Mouse (Mus musculus) mesoderm, embryonic 11.5 days (tissue): Measurements from ENCODE around the gene Lax1.
A peak's percentile ranks its signal among the peaks of the same experiment; 100 is the strongest.
"Not testable (repeated sequence)": the region's sequence is repeated elsewhere in the genome, so short reads cannot be mapped to it uniquely, and the experiment has no call there.

Experiments
- DNase-seq: peaks from one replicate; pipeline ENCODE4 v3.0.0-alpha.2; 2012; ENCODE audit warnings: low read depth, low spot score

Gene Lax1

DNA sequence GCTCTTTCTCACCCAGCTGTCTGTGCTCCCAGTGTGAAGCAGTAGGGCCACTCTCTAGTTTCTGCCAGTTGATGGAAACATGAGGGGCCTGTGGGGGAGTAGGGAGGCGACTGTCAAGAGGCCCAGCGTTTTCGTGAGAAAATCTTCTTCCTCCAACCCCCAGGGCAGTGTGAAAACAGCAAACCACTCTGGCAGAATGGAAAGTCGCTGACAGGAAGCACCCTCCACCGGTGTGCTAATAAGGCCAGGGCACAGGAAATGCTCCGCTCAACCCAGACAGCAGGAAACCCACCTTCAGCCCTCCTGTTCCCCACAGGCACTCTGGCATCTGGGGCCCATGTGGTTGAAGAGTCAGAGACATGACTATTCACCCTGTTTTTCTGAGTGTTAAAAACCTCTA is at the start of gene Lax1:
Lax1 (minus strand) TSS at position 212 of the 400 bp plus-strand sequence.
- DNase-seq: no peak

DNA sequence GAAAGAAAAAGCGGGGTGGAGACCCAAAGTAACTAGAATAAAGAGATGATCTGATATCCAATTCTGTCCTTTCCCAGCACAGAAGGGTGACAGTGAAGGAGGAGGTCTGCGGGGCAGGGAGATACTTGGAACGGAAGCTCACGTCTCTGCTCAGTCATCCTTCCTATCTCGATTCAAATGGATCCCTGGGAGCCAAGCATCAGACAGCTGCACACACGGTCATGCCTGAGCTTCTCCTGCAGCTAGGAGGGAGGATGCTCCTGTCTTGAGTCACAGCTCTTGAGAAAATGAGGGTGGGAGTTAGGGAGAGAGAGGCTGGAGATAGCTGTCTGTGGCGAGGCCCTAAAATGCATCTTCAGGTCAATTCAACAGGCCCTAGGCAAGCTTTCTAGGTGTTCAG is 46.8 kb upstream of the Lax1 start:
- DNase-seq: no peak

DNA sequence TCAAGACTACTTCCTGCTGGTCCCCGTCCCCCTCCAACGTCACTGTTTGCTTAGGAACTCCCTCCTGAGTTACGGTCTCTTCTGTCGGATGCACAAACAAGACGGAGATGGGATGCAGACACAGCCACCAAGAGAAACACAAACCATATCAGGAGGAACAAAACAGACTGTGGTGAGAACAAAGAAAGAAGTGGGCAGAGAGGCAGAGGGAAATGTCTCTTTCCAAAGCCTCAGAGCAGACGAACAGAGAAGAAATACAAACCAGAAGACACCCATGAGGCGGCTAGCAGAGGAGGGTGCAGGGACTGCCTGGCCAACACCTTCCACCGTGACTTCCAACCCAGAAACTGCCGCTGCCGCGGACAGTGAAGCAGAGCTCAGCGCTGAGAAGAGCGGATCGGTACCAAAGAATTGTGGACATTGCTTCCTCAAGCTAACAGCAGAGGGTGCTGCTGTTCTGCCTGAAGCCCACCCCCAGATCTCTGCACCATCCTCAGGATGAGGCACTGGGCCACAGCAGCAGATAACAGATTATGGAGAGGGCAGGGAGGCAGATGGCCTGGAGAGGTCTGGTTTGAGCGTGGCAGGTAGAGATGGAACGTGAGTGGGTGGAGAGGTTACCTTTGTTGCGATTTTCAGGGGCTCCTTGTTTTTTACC is 46.2 kb upstream of the Lax1 start:
- DNase-seq: peak; percentile 80

DNA sequence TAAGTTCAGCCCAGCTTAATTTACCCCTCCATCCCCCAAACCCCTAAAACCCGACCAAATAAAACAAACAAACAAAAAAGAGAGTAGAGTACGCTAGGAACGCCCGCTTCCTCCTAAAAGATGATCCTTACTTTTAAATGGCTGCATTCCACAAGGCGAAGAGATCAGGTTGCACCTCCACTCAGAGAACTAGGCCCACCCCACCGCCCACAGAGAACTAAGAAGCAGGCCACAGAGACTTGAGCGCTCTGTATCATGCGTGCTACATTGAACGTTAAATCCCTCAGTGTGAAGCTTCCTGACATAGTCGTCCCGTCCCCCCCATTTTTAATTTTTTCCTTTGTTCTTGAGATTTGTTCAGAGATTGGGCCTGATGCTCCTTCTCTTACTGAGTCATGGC is 42.9 kb upstream of the Lax1 start:
- DNase-seq: no peak

DNA sequence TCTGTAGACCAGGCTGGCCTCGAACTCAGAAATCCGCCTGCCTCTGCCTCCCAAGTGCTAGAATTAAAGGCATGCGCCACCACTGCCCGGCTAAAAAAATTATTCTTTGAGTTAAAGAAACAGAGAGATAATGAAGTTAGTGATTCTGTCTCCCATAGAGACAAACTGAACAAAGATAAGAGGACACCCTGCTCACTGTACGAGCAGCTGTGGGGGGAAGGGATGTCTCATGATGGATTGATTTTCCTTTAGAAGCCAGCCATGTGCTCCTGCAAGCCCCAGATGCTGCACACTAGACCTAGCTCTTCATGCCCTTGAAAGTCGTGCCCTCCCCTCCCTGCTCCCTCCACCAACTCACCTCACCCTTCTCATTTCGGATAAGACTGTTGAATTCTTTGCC is 38.4 kb upstream of the Lax1 start:
- no peak for DNase-seq

DNA sequence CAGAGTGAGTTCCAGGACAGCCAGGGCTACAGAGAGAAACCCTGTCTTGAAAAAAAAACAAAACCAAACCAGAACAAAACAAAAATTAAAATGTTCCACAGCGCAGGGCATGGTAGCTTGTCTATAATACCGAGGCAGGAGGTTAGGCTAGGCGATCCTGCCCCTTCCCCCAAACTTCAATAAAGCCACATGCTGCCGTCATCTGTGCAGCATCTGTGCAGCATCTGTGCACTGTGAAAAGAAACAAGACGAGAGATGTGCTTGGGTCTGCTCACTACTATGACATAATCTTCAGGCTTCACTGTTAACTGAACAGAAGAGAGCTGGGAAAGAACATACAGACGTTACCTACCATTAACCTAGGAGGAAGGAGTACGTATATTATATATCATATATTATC is 30.4 kb upstream of the Lax1 start:
- peak; percentile 42 for DNase-seq

DNA sequence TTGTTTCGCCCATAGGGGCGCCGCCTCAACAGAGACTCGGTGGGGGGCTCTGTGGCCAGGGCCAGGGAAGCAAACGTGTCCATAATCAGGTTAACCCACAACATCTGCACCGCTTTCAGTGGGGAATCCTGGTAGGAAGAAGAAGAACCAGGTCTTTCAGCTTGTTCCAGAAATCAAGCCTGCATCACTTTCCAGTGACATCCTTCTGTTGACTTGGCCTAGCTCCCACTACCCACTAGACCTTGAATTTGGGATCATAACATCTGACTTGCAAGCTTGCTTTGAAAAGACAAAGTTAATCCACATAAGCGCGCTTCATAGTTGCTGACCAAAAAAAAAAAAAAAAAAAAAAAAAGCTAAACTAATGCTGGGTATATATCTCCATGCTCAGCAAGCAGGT is 28.9 kb upstream of the Lax1 start:
- DNase-seq: no peak

DNA sequence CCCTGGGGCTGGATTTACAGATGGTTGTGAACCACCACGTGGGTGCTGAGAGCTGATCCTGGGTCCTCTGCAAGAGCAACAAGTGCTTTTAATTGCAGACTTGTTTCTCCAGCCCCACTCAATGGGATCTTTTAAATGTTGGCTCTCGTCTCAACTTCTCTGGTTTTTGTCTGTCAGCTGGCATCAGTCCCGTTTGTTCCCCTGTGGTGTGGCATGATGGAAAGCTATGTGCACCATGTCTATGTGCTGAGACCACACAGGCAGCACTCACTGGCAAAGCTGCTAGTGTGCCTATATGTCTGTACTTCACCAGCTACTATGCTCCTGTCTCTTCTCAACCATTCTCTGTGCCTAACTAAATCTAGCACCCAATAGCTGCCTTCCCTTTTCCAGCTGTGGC is 28.4 kb upstream of the Lax1 start:
- DNase-seq: no peak

DNA sequence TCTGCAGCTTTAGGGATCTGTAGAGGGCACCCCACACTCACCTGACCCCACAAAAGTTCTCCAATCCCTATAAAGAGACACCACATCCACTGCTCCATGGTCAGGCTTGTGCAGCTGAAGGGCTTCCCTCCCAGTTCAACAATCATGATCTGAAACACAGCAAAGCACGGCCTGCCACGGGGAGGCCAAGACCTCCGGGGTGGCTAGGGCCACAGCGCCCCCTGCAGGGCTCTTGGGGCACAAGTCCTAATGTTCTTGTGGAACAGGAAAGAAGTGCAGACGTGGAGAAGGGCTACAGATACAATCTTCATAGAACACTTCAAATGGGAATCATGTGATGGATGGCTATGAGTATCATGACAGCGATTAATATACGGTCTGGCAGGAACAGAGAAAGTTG is 26.6 kb upstream of the Lax1 start:
- peak; percentile 41 for DNase-seq

DNA sequence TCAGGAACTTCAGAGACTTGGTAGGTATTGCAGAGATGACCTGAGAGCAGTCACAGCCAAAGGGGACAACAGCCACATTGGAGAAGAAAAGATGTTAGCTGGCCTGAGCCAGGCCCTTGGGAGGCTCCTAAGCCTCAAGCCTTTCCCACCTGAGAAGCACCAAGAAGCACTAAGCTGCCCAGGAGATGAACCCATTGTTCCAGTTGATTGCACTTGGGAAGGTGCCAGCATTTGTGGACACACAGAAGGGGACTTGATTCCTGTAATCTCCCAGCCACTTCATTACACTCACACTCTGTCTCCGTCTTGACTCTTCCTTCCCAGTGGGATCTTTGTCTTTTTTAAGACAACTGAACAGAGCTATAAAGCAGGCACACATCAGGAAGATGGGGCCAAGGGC is 25.3 kb upstream of the Lax1 start:
- no peak for DNase-seq

DNA sequence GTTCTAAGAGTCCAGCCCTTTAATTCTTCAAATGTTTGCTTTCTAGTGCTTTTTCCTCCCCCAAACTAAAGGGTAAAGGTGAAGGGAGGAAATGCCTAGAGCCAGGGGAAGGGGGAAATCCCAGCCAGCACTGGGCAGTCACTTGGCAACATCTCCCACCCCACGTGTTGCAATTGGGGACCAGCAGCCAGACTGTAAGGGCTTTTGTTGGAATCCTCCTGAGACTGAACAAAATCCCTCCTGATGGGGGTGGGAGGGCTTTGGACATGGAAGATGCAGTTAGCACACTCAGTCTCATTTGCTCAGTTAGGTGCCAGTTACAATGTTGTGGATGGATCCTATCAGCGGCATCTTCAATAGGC is 23.1 kb upstream of the Lax1 start:
- DNase-seq: no peak

DNA sequence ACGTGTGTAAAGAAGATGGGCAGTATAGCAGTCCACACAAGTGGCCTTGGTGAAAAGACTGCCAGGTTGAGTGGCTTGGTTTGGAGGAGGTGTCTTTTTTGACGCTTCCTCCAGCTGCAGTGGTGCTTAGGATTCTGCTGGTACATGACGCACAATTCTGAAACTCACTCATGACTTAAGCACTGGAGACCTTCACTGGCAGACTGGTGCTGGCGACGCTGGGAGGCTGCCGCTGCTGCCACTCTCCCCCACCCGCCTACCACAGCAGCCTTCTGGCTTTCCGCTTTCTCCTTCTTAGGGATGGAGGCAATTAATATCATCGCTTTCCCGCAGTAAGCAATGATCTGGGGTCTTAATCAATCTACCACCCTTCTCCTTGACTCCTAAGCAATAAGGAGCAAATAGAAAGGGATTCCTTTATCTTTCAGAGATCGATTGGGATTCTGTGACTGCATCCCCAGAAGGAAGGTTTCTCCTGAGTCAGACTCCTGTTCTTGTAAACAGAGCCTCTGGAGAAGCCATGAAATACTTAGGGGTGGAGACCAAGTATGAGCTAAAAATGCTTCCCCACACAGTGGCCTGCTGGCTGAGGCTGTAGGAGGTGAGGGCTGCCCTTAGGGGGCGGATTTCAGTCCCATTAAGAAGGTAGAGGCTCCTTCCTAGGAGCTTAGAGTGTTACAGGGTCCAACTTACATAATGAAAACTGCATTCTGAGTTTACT is 22.5 kb upstream of the Lax1 start:
- DNase-seq: no peak

DNA sequence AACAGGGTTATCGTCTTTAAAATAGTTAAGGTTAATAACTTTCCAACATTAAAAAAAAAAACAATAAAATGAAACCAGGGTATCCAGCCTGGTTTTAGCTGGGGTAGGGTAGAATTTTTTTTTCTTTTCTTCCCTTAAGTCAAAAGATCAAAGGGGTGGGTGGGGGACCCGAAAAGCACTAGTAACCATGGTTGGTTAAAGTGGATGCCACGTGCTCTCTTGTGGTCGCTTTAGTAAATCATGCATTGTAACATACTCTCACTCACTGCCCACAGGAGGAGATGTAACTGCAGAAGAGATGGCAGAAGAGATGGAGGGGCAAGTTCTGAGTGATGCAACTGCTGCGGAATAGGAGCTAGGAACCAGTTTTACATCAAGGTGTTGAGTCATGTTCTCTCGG is 21.5 kb upstream of the Lax1 start:
- no peak for DNase-seq

DNA sequence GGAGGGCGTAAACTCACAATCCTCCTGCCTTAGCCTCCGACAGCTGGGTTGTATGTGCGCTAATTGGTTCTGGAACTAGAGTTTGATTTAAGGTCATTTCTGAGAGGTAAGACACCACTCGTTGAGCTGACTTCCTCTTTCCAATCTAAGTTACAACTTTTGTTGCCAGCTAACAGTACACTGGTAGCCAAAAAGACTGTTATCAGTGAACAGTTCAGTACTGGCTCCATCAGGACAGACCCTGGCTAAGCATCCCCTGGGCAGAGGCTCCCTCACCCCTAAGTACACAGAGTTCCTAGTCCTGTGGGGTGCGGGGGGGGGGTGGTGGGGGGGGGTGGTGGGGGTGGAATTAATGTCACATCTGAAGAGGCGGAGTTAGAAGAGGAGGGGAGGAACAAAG is 21.0 kb upstream of the Lax1 start:
- no peak for DNase-seq

DNA sequence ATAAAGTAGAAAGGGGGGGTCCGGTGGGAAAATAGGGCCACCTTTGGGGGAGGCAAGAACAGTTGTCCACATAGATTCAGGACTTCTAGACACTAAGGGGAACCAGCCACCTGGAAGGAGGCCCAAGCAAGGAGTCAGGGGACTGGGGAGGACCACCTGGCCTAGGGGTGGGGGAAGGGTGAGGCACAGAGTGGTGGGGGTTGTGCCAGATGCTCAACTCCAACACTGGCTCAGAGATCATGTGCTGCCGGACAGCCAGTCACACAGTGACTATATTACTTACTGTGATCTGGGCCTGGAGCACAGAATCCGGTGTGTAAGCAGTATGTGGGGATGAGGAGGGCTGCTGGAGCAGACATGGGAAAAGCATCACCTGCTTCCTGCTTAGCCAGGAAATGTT is 19.4 kb upstream of the Lax1 start:
- no peak for DNase-seq

DNA sequence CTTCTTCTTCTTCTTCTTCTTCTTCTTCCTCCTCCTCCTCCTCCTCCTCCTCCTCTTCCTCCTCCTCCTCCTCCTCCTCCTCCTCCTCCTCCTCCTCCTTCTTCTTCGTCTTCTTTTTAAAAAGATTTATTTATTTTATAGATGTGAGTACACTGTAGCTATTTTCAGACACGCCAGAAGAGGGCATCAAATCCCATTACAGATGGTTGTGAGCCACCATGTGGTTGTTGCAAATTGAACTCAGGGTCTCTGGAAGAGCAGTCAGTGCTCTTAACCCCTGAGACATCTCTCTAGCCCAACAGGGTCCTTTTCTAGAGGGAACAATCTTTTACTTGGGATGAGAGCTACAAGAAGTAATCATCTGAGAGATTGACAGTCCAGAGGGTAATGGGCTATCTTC is 11.9 kb upstream of the Lax1 start:
- DNase-seq: not testable (repeated sequence)

DNA sequence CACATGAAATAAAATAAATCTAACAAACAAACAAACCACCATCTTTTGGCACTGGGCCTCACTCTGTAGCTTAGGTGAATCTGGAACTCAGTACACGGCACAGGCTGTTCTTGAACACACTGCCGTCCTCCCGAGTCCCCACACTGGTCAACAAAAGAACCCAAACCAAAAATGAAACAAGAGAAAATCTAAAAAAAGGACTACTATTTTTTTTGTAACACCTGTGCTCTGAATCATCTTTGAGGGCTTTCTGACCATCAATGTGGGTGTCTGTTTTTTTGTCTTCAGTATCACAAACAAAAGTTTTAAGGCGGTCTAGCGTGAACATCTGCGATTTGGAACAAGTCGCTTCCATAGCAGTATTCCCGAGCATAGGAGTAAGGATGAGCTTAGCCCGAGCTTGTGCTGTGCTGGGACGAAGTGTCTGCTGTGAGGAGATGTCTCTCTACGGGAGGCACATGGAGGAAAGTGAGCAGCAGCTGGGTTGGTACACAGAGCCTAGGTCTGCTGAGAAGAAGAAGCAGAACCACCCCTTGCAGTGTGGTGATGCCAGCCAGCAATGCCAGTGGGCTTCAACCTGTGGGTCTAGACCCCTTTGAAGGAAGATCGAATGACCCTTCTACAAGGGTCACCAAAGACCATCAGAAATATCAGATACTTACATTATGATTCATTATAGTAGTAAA is 8.2 kb upstream of the Lax1 start:
- no peak for DNase-seq

DNA sequence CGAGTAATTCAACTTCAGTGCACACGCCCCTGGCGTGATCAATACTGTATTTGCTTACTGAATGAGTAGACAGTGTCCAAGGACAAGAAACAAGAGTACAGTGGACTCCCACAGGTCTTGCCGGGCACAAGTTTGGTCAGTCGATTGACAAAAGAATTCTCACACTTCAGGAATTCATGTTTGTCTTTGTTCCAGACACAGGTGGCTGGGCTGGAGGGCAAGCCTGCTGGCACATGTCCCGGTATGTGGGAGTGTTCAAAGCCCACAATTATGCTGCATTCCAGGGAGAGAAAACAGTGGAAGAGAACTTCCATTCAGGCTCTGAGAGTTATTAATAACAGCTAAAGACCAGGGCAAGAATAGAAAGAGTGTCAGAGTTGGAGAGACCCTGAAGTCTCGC is 6.0 kb upstream of the Lax1 start:
- peak; percentile 63 for DNase-seq

DNA sequence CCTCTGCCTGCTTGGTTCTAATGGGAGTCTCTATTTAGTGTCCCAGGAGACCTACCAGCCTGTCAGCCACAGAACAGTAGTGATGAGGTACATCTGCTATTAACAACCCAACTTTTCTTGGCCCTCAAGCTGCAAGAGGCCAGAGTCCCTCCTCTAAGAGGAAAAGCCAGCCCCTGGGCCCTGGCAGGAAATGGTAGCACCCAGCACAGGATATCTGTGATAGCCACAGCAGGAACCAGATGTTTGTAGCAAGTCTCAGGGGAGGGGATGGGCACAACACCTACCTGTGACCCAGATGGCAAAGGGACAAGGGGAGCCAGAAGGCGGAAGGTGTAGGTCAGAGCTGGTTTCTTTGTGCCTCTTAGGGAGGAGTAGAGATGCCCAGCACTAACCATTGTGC is 5.0 kb upstream of the Lax1 start:
- no peak for DNase-seq

DNA sequence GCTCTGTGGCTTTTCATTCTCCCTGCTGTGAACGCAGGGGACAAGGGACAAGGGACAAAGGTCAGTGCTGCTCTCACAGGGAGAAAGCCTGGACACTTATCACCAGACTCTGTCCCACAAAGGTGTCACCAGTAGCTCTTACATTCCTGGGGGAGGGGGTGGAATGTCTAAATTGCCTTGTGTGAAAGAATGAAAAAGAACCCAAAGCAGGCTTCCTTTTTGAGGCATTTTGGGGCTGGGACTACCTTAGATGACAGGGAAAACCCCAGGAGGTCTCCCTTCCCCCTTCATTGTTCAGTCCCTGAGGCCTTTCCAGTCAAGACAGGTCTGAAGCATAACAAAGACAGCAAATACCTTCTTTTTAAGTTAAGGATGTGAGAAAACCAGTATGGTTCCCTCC is 4.4 kb upstream of the Lax1 start:
- DNase-seq: peak; percentile 41

DNA sequence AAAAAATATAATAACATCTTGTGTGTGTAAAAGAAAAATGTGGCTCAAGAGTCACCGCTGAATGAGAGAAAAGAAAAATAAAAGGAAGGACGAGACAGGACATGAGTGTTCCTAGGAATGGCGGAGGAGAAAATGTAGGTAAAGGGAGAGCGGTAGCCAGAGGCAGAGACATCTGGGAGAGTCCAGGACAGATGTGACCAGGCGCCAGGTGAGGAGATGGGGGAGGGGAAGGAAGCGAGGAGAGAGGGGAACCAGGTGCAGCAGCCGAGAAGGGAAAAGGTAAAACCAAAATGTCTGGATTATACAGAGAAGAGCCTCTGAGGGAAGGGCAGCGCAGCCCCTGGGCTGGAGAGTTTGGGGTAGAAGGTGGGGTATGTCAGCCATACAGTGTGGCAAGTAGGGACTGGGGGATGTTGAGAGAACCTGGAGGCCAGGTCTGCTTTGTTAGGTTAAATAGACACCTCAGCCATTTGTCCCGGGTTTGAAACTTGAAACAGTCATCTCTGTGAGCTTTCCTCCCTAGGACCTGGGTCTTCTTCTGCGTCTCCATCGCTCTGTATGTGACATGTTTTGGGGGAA is 3.7 kb upstream of the Lax1 start:
- no peak for DNase-seq

DNA sequence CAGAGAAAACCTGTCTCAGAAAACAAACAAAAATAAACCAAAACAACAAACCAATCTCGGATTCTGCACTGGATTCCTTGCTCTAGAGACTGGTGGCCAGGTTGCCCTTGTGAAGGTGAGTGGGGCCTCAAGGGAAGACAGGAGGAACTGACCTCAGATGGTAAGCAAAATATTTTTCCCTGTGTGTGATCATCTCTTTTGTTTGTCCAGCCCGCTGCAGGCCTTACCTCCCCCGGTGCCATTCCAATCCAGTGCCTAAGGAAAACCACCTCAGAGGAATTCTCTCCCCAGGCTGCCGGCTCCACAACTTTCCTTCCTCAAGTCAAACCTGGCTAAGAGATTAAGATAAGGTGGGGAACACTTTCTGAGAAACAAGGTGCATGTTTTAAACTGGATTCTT is 2.3 kb upstream of the Lax1 start:
- no peak for DNase-seq

DNA sequence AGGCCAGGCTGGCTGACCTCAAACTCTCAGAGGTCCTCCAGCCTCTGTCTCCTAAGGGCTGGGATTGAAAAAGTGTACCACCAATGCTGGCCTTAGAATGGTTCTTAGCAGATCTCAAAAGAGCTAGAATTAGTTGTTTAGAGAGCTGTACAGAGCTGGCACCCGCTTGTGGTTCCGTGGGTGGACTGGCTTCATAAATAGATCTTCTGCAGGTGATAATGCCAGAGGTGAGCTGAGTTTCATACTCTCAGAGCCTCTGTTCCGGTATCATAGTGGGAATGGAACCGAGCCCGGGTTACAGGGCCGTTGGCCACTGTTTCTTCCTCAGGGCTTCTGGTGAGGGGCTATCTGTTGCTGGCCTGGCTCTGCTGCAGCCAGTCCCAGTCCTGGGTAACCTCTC is 1.1 kb upstream of the Lax1 start:
- DNase-seq: no peak
